Mouse (Mus musculus) ES-Bruce4 (cell line): ENCODE data around the gene H1fx. TPM values are rescaled to one million over a fixed set of nuclear protein-coding genes. Genes with fewer than 3 reads are reported as not detected.

Experiments
- H3K27ac ChIP-seq: 2 replicates; pipeline ENCODE4 v1.5.1; 2012; ENCODE audit warnings: low read length, inconsistent platforms; ENCODE audit not compliant: insufficient read depth
- H3K27me3 ChIP-seq: 2 replicates; pipeline ENCODE4 v1.6.1; 2012; ENCODE audit warnings: mild to moderate bottlenecking, low read length, inconsistent platforms; ENCODE audit not compliant: control insufficient read depth, poor library complexity, insufficient read depth, severe bottlenecking
- H3K36me3 ChIP-seq: 2 replicates; pipeline ENCODE4 v1.6.1; 2012; ENCODE audit warnings: inconsistent platforms, mild to moderate bottlenecking, low read length, moderate library complexity; ENCODE audit not compliant: control insufficient read depth, poor library complexity, insufficient read depth, severe bottlenecking
- H3K4me1 ChIP-seq: one replicate; pipeline ENCODE4 v1.8.1; 2011; ENCODE audit warnings: low read length; ENCODE audit not compliant: control insufficient read depth, insufficient read depth
- H3K4me3 ChIP-seq: 2 replicates; pipeline ENCODE4 v1.5.1; 2011; ENCODE audit warnings: low read depth, mild to moderate bottlenecking, low read length
- H3K9ac ChIP-seq: 2 replicates; pipeline ENCODE4 v1.6.1; 2012; ENCODE audit warnings: low read depth, mild to moderate bottlenecking, inconsistent platforms; ENCODE audit not compliant: poor library complexity, severe bottlenecking
- H3K9me3 ChIP-seq: replicated peaks from 2 replicates; pipeline ENCODE4 v1.6.1; 2012; ENCODE audit warnings: mild to moderate bottlenecking, low read length, inconsistent platforms; ENCODE audit not compliant: control insufficient read depth, poor library complexity, insufficient read depth, severe bottlenecking
- CTCF ChIP-seq: IDR thresholded peaks from one replicate; pipeline ENCODE4 v1.8.1; 2011; ENCODE audit warnings: low read depth, low read length
- EP300 ChIP-seq: IDR thresholded peaks from 2 replicates; pipeline ENCODE4 v1.6.1; 2011; ENCODE audit warnings: low read depth, low read length; ENCODE audit not compliant: insufficient read depth
- POLR2A ChIP-seq: IDR thresholded peaks from one replicate; pipeline ENCODE4 v1.8.1; 2011; ENCODE audit warnings: low read length; ENCODE audit not compliant: insufficient read depth
- polyA plus RNA-seq: library from polyadenylated mRNA; stranded (reverse); fragments of >200 nt; gene quantifications from 2 replicates; pipeline ENCODE4 v1.2.4, GENCODE M21; 2011; ENCODE audit warnings: low read depth; ENCODE audit not compliant: missing spikeins, insufficient read depth, insufficient read length

H1fx gene
- polyA plus RNA-seq, 1 experiment, result 39.0 TPM

DNA sequence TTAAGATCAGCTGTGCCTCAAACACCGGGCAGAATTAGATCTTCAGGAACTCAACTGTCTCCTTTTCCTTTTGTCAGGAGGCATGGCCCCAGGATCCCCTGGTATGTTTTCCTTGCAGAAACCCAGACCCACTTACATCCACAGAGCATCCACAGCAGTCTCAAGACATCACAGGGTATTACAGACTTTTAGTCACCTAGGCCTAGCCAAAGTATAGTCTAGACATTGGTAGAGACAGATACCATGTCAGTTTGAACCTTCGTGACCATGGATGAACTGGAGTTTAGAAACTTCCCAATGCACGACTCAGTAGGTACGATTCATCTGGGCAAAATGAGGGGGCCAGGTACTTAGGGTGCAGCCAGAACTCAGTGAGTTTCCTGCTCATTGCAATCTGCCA, 16.9 kb upstream of the H1fx start:
- Histone ChIP-seq H3K27ac (peak overlapping the region; percentile 8; the same call in 1 of the 2 replicates), H3K9ac (no peak overlapping the region), H3K4me3 (no peak overlapping the region), H3K4me1 (no peaks in the 10 kb centered on the region), H3K27me3 (no peaks in the 10 kb centered on the region), H3K36me3 (peaks cover 32% of the 10 kb centered on the region), H3K9me3 (no peaks in the 10 kb centered on the region)
- TF ChIP-seq POLR2A, result no peak
- no peak for TF ChIP-seq CTCF
- no peak for TF ChIP-seq EP300

GRCm38 (mm10) chr6:87997706-87998265, 16.3 kb upstream of the H1fx start:
- no peaks in the 10 kb centered on the region for H3K9me3 ChIP-seq
- H3K4me3 ChIP-seq, result no peak overlapping the region
- TF ChIP-seq POLR2A (no peak), CTCF (peak; percentile 55)
- H3K36me3 ChIP-seq, result peaks cover 27% of the 10 kb centered on the region
- H3K9ac ChIP-seq, result no peak overlapping the region
- H3K27me3 ChIP-seq, result no peaks in the 10 kb centered on the region
- H3K27ac ChIP-seq, result peak overlapping the region; percentile 70
- no peaks in the 10 kb centered on the region for H3K4me1 ChIP-seq

GRCm38 (mm10) chr6:87996606-87997005, 15.2 kb upstream of the H1fx start:
- Histone ChIP-seq H3K9ac (no peak overlapping the region), H3K4me3 (no peak overlapping the region), H3K27ac (no peak overlapping the region), H3K27me3 (no peaks in the 10 kb centered on the region), H3K36me3 (peaks cover 16% of the 10 kb centered on the region), H3K9me3 (no peaks in the 10 kb centered on the region), H3K4me1 (no peaks in the 10 kb centered on the region)
- no peak for TF ChIP-seq POLR2A

GRCm38 (mm10) chr6:87995519-87995918, 14.1 kb upstream of the H1fx start:
- no peak overlapping the region for H3K9ac ChIP-seq
- peaks cover 5% of the 10 kb centered on the region for H3K36me3 ChIP-seq
- TF ChIP-seq POLR2A (no peak), CTCF (no peak), EP300 (no peak)
- no peaks in the 10 kb centered on the region for H3K27me3 ChIP-seq
- H3K4me3 ChIP-seq, result no peak overlapping the region
- H3K4me1 ChIP-seq, result no peaks in the 10 kb centered on the region
- no peak overlapping the region for H3K27ac ChIP-seq
- no peaks in the 10 kb centered on the region for H3K9me3 ChIP-seq

- no peaks in the 10 kb centered on the region for H3K27me3 ChIP-seq
- H3K4me3 ChIP-seq, result peak overlapping the region; percentile 35
- TF ChIP-seq EP300 (peak; percentile 20; the same call in 1 of the 2 replicates), CTCF (no peak), POLR2A (no peak)
- peak overlapping the region; percentile 33 for H3K27ac ChIP-seq
- H3K9ac ChIP-seq, result no peak overlapping the region
- H3K4me1 ChIP-seq, result peaks cover 2% of the 10 kb centered on the region
- H3K9me3 ChIP-seq, result no peaks in the 10 kb centered on the region
- no peaks in the 10 kb centered on the region for H3K36me3 ChIP-seq
Observed at GRCm38 (mm10) chr6:87993790-87994571, 12.5 kb upstream of the H1fx start.

- H3K9me3 ChIP-seq, result no peaks in the 10 kb centered on the region
- H3K4me1 ChIP-seq, result peaks cover 2% of the 10 kb centered on the region
- no peak overlapping the region for H3K9ac ChIP-seq
- H3K4me3 ChIP-seq, result no peak overlapping the region
- TF ChIP-seq POLR2A (no peak), CTCF (no peak), EP300 (no peak)
- no peak overlapping the region for H3K27ac ChIP-seq
- H3K36me3 ChIP-seq, result no peaks in the 10 kb centered on the region
- H3K27me3 ChIP-seq, result no peaks in the 10 kb centered on the region
Observed at GRCm38 (mm10) chr6:87992733-87993132, 11.3 kb upstream of the H1fx start.
